Mouse (Mus musculus): Measurements from ENCODE around the gene Tbxas1.
A peak's percentile ranks its signal among the peaks of the same experiment; 100 is the strongest.

Gene Tbxas1

GRCm38 (mm10) chr6:39117584-39118455, 242.6 kb downstream of the Tbxas1 start, which contains the start of gene Parp12:
Gene Parp12, minus strand, starts transcription at chr6:39118349.
- DNase-seq (ENCODE audit: low spot score in 2 of 2), result peak; percentile 34 to 58

- DNase-seq (ENCODE audit: low spot score in 2 of 2), result peak in 1 of 2 experiments; percentile 24
These were observed 243.3 kb downstream of the Tbxas1 start for GRCm38 (mm10) chr6:39118456-39118881.

GRCm38 (mm10) chr6:39120685-39121084, 245.5 kb downstream of the Tbxas1 start:
- DNase-seq (ENCODE audit: low spot score in 2 of 2), result no peak

GRCm38 (mm10) chr6:39124719-39125118, 249.5 kb downstream of the Tbxas1 start:
- DNase-seq (ENCODE audit: low spot score in 2 of 2), result no peak

- no peak for DNase-seq (ENCODE audit: low spot score in 2 of 2)
These were observed 256.3 kb downstream of the Tbxas1 start for GRCm38 (mm10) chr6:39131480-39131879.

GRCm38 (mm10) chr6:39132556-39132955, 257.4 kb downstream of the Tbxas1 start:
- DNase-seq (ENCODE audit: low spot score in 2 of 2), result no peak
